Mouse (Mus musculus): ENCODE measurements around the gene Vmn2r89.
"Not testable (repeated sequence)": the region's sequence is repeated elsewhere in the genome, so short reads cannot be mapped to it uniquely, and the experiment has no call there.

The Vmn2r89 gene

DNA sequence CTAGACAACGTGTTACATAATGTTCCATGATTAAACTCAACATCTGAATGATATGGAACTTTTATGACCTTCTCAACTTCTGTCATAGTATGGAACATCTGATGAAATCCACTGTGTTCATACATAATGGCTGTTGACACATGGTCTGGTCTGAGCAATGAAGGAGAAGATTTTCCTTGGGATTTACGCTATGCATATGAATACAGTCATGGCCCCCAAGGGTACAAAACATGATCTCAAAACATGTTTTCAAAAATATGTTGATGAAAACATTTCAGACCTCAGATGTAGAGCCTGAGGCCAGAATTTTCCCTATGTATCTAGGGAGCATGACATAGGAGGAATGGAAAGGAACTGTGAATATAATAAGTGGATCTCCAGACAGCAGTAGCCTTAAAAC is at the start of gene Vmn2r89:
Gene Vmn2r89 (plus strand): TSS at position 301 of the 400 bp plus-strand sequence.
- DNase-seq (ENCODE audit: low spot score in 2 of 2), result not testable (repeated sequence)

DNA sequence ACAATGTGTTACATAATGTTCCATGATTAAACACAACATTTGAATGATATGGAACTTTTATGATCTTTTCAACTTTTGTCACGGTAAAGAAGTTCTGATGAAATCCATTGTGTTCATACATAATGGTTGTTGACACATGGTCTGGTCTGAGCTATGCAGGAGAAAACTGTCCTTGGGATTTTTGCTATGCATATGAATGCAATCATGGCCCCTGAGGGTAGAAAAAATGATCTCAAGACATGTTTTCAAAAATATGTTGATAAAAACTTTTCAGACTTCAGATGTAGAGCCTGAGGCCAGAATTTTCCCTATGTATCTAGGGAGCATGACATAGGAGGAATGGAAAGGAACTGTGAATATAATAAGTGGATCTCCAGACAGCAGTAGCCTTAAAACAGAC is 41.1 kb upstream of the Vmn2r89 start, which contains the start of gene Vmn2r88:
Gene Vmn2r88 (plus strand): TSS at position 301 of the 400 bp plus-strand sequence.
- no peak for DNase-seq (ENCODE audit: low spot score in 2 of 2)

DNA sequence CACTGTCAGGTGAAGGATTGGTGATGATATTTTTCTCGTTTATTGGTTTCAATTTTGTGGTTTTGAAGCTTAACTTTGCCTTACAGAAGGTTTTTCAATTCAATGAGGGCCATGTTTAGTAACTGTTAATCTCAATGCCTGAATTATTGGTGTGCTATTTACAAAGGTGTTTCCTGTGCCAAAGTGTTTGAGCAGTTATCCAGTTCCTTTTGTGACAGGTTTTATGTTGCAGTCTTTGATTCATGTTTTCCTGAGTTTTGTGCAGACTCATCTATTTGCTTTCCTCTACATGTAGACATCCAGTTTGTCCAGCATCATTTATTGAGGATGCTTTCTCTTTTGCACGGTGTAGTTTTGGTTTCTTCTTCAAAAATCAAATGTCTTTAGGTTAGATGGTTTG is 27.8 kb upstream of the Vmn2r89 start:
- no peak for DNase-seq (ENCODE audit: low spot score in 2 of 2)

DNA sequence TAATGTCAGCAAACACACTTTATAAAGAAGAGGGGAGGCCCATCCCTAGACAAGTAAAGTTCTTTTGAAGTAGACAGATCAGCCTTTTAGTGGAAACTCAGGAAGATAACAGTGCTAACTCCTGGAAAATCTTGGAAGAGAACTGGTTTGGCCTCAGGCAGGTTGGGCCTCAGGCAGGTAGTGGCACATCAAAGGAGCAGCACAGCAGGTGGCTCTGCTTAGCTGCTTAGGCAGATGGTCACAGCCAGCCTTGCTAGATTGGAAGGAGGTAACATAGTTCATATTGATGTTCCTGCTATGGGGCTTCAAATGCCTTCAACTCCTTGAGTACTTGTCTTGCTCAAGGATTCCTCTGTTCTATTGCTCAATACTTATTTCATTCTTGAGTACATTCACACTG is 21.5 kb upstream of the Vmn2r89 start:
- not testable (repeated sequence) for DNase-seq (ENCODE audit: low spot score in 2 of 2)

DNA sequence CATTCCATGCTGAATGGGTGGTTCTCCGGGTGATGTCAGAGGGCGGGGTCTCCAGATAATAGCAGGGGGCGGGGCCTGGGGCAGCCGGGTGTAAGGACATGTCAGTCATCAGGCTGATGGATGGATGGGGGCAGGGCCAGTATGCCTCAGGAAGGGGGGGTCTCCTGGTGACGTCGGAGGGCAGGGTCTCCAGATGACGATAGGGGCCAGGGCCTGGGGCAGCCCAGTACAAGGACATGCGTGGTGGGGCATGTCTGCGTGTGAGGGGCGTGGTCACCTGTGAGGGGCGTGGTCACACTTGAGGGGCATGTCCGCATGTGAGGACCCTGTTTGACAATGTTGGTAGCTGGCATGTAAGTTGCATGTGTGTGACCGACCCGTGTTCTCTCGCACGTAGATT is 17.1 kb upstream of the Vmn2r89 start:
- DNase-seq (ENCODE audit: low spot score in 2 of 2), result no peak

DNA sequence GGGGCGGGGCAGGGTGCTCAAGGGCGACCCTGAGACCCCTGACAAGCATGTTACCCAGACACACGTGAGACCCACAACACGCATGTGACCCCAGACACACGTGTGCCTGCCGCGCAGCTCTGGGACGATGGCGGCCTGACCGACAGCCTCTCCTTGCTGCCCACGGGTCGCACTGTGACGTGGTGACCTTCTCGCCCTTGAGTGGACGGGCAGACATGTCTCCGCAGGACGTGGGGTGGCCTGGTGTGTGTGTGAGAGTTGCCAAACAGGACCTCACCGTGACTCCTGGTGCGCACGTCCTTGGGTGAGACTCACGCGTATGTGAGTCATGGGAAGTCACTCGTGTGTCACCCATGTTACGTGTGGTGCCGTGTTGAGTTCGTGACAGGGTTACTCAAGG is 16.6 kb upstream of the Vmn2r89 start:
- no peak for DNase-seq (ENCODE audit: low spot score in 2 of 2)

DNA sequence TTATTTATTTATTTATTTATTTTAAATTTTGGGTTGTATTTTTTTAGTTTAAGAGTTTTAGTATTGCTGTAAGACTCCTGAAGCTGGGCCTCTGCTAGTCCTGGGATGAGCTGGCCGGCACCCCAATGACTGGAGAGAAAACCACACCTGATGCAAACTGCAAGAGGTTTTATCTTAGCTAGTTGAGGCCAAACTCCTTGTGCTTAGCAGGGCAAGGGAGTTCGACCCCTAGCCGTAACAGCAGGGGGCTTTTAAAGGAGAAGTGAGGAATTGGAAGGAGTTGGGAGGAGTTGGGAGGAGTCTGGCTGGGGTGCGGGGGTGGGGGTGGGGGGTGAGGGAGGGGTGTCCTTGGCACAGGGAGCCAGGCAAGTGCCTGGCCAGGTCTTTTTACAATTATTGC is 12.7 kb upstream of the Vmn2r89 start:
- no peak for DNase-seq (ENCODE audit: low spot score in 2 of 2)

DNA sequence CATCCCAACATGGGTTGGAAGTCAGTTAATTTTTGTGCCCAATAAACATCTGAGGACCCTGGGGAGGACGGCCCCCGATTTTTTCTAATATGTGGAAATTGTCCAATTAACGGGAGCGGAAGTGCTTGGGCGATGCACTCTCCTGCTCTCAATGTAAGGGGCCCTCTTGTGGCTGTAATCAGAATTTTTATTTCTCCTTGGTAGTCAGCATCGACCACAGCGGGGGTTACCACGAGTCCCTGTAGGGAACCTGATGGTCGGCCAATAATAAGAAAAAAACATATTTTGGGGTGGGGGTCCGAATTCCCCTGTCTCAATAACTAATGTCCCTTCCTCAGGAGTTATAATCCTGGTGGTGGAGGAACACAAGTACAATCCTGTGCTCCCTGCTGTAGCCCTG is 28.6 kb downstream of the Vmn2r89 start:
- DNase-seq (ENCODE audit: low spot score in 2 of 2), result not testable (repeated sequence)

DNA sequence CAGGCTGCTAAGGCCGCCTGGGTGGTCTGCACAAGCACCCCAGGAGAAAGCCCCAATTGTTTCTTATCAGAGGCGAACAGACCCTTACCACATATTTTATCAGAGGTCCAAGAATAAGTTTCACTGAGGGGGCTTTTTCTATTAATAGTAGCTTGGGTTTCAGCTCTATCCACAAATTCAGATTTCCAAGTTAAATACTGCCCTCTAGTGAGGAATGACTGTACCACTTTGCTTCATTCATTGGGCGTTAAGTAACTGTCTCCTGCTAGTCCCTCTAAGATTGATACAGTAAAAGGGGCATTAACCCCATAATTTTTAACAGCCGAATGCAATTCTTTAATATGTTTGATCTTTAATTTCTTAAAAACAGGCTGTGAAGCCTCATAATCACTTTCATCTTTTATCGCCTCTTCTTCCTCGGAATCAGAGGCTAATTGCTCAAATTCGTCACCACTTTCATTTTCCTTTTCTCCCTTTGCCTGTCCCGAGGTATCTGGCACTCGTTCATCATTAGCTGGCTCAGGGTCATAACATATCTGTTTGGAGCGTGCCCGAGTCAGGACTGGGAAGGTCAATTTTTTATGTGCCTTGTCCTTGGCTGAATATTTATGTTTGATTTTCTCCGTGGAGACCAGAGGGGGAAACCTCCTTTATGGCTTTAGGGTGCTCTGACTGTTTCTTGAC is 29.8 kb downstream of the Vmn2r89 start:
- DNase-seq (ENCODE audit: low spot score in 2 of 2), result not testable (repeated sequence)

DNA sequence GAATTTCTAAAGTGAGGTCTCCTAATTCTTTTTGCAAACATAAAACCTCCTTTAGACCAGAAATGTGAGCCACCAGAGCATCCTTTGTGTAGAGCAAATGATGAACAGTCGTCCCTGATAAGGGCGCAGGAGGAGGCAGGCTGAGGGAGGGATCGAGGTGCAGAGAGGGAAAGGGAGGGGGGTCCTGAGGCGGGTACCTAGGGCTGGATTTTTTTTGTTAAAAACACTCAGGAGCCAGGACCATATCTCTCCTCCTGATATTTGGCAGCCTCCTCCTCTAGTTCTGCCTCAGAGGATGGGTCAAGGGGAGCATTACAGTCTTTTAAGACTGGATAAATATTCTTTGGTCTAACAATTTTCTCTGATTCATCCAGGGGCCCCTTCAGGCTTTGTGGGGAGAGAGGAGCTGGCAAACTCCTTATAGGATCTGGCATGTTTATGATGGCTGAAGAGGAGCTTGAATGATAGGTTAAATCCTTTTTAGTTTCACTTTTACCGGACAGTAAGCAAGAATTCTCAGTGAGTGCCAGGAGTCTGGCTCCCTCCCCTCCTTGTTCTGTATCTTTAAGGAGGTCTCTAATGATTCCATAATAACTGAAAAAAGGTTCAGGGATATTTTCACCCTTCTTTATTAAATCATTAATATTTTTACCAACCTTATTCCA is 30.5 kb downstream of the Vmn2r89 start:
- DNase-seq (ENCODE audit: low spot score in 2 of 2), result no peak

DNA sequence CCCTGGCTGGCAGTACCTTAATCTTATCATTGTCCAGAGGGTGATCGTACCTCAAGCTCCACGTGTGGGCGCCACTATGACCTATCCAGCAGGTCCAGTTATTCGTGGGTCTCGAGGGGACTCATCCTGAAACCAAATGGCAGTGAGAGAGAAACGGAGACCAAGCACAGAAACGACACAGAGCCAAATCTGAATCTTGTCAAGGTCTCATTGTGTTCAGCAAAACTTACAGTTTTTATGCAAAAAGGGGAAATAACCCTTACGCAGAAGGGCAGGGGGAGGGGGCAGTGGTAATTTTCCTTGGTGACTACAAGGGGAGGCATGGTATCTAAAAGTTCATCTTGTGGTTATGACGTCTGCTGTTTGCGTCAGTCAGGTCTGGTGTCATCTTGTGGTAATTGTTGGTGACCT is 31.3 kb downstream of the Vmn2r89 start:
- DNase-seq (ENCODE audit: low spot score in 2 of 2), result not testable (repeated sequence)

DNA sequence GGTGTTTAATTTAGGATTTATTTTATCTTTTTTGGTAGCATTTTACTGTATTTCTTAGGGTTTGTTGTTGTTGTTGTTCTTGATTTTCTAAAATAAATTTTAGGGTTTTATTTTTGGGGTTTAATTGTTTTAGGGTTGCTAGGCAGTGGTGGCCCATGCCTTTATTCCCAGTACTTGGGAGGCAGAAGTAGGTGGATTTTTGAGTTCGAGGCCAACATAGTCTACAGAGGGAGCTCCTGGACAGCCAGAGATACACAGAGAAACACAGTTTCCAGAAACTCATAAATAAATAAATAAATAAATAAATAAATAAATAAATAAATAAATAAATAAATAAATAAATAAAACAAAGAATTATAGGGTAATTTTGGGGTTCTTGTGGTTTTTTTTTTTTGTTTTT is 32.0 kb downstream of the Vmn2r89 start:
- DNase-seq (ENCODE audit: low spot score in 2 of 2), result no peak

DNA sequence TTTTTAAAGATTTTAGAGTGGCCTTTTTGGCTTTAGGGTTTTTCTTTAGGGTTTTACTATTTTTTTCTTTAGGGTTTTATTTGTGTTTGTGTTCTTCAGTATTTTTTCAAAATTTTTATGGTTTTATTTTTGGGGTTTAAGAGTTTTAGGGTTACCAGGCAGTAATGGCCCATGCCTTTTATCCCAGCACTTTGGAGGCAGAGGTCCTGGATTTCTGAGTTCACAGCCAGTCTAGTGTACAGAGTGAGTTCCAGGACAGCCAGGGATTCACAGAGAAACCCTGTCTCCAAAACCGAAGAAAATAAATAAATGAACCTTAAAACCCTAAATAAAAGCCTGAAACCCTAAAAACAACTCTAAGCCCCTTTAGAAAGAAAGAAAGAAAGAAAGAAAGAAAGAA is 34.5 kb downstream of the Vmn2r89 start:
- DNase-seq (ENCODE audit: low spot score in 2 of 2), result no peak

DNA sequence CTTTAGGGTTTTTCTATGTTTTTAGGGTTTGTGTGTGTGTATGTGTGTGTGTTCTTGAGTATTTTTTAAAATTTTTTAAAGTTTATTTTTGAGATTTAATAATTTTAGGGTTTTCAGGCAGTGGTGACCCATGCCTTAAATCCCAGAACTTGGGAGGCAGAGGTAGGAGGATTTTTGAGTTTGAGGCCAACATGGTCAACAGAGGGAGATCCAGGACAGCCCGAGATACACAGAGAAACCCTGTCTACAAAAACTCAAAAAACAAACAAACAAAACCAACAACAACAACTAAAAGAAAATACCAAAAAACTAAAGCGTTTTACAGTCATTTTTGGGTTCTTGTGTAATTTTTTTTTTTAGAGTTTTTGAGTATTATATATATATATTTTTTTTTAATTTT is 44.1 kb downstream of the Vmn2r89 start:
- DNase-seq (ENCODE audit: low spot score in 2 of 2), result no peak

DNA sequence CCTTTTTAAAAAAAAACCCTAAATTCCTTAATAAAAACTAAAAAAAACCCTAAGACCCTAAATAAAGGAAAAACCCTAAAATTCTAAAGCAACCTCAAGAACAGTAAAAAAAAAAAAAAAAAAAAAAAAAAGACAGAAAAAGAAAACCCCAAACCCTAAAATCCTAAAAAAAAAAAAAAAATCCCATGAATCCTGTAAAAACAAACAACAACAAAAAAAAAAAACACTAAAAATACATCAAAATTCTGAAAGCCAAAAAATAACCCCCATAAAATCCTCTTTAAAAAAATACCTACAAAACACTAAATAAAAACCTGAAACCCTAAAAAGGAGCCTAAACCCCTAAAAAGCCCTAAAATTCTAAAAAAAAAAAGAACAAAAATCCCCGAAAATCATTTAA is 45.3 kb downstream of the Vmn2r89 start:
- no peak for DNase-seq (ENCODE audit: low spot score in 2 of 2)

DNA sequence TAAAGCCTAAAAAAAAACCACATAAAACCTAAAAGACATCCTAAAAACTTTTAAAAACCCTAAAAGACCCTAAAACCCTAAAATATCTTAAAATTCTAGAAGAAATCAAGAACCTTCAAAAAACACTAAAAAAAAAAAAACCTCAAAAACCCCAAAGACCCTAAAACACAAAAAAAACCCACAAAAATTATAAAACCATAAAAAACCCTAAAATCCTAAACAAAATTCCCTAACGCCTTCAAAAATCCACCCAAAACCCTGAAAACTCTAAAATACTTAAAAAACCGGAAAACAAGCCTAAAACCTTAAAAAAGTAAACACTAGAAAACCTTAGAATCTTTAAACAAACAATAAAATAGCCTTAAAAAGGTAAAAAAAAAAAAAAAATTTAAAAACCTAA is 46.3 kb downstream of the Vmn2r89 start:
- no peak for DNase-seq (ENCODE audit: low spot score in 2 of 2)

DNA sequence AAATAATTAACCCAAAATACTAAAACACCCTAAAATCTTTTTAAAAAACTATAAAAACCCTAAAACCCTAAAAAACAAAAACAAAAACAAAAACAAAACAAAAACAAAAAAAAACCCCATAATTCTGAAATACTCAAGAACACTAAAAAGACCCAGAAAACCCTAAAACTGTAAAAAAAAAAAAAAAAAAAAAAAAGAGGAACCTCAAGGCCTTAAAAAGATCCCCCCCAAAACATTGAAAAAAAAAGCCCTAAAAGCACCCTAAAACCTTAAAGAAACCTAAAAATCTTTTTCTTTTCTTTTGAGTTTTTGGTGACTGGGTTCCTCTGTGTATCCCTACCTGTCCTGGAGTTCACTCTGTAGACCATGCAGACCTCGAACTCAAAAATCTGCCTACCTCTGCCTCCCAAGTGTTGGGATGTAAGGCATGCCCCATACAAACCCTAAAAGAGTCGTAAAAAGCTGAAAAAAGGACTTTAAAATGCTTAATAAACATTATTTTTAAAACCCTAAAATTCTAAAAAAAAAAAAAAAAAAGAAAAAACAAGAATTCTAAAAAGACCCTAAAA is 48.1 kb downstream of the Vmn2r89 start:
- DNase-seq (ENCODE audit: low spot score in 2 of 2), result no peak

DNA sequence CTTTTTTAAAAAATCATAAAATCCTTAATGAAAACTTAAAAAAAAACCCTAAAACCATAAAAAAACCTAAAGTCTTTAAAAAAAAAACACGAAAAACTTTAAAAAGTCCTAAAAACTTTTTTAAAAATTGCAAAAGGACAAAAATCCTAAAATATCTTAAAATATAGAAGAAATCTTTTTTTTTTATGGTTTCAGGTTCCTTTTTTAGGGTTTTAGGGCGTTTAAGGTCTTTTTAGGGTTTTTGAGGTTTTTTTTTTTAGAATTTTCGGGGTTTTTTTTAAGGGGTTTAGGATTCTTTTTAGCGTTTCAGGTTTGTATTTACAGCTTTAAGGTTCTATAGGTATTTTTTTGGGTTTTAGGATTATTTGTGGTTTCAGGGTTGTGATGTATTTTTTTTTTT is 48.8 kb downstream of the Vmn2r89 start:
- DNase-seq (ENCODE audit: low spot score in 2 of 2), result no peak

DNA sequence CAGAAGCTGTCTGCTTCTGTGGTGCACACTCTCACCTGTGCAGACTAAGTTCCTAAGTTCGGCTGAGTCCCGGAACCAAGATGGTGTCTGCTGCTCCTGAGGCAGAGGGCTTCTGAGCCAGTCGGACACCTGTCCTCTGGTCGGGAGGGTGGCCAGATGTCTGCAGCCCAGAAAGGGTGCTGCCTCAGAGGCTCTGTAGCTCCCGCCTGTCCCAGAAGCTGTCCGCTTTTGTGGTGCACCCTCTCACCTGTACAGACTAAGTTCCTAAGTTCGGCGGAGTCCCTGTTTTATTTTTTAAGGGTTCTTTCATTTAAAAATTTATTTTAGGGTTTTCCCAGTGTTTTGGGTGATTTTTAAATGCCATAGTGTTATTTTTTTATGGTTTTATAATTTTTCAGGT is 55.8 kb downstream of the Vmn2r89 start:
- no peak for DNase-seq (ENCODE audit: low spot score in 2 of 2)

Measured in frontal cortex, postnatal 14 days (tissue).